Mouse (Mus musculus): ENCODE measurements around the gene Acap2.
A peak's percentile ranks its signal among the peaks of the same experiment; 100 is the strongest.

Acap2 gene

GRCm38 (mm10) chr16:31200790-31201567 is at the start of gene Acap2:
Gene Acap2 (minus strand): TSS chr16:31201245.
- peak; percentile 96 for DNase-seq

- no peak for DNase-seq
Observed at GRCm38 (mm10) chr16:31249401-31249800, 48.4 kb upstream of the Acap2 start.

GRCm38 (mm10) chr16:31248717-31249116 is 47.7 kb upstream of the Acap2 start:
- no peak for DNase-seq

- DNase-seq: no peak
Observed at GRCm38 (mm10) chr16:31247442-31247841, 46.4 kb upstream of the Acap2 start.

GRCm38 (mm10) chr16:31244053-31244452 is 43.0 kb upstream of the Acap2 start:
- DNase-seq: no peak

GRCm38 (mm10) chr16:31241433-31241832 is 40.4 kb upstream of the Acap2 start:
- no peak for DNase-seq

GRCm38 (mm10) chr16:31240569-31240968 is 39.5 kb upstream of the Acap2 start:
- DNase-seq: no peak

GRCm38 (mm10) chr16:31238281-31238680 is 37.2 kb upstream of the Acap2 start:
- no peak for DNase-seq

GRCm38 (mm10) chr16:31235457-31236310 is 34.6 kb upstream of the Acap2 start:
- DNase-seq: peak; percentile 14

- DNase-seq: no peak
Observed at GRCm38 (mm10) chr16:31234808-31235456, 33.9 kb upstream of the Acap2 start.

GRCm38 (mm10) chr16:31234356-31234755 is 33.3 kb upstream of the Acap2 start:
- no peak for DNase-seq

GRCm38 (mm10) chr16:31233541-31234339 is 32.7 kb upstream of the Acap2 start:
- peak; percentile 40 for DNase-seq

GRCm38 (mm10) chr16:31233167-31233498 is 32.1 kb upstream of the Acap2 start:
- DNase-seq: no peak

- no peak for DNase-seq
Observed at GRCm38 (mm10) chr16:31232491-31233166, 31.6 kb upstream of the Acap2 start.

- DNase-seq: no peak
Observed at GRCm38 (mm10) chr16:31231591-31231990, 30.5 kb upstream of the Acap2 start.

GRCm38 (mm10) chr16:31227746-31228145 is 26.7 kb upstream of the Acap2 start:
- no peak for DNase-seq

GRCm38 (mm10) chr16:31215271-31215670 is 14.2 kb upstream of the Acap2 start:
- no peak for DNase-seq

- no peak for DNase-seq
Observed at GRCm38 (mm10) chr16:31213463-31213862, 12.4 kb upstream of the Acap2 start.

GRCm38 (mm10) chr16:31211503-31211902 is 10.5 kb upstream of the Acap2 start:
- no peak for DNase-seq

- no peak for DNase-seq
Observed at GRCm38 (mm10) chr16:31210453-31210852, 9.4 kb upstream of the Acap2 start.

- DNase-seq: no peak
Observed at GRCm38 (mm10) chr16:31209911-31210310, 8.9 kb upstream of the Acap2 start.

GRCm38 (mm10) chr16:31205726-31206125 is 4.7 kb upstream of the Acap2 start:
- no peak for DNase-seq

Data from liver (tissue).